Mouse (Mus musculus) CH12.LX (cell line): ENCODE measurements around the gene Polr2f. TPM values are rescaled to one million over a fixed set of nuclear protein-coding genes. Genes with fewer than 3 reads are reported as not detected.

Experiments
- DNase-seq: peaks from one replicate; pipeline ENCODE4 v3.0.0-alpha.2; 2013; ENCODE audit errors: extremely low read depth
- H3K27ac ChIP-seq: 2 replicates; pipeline ENCODE4 v1.5.1; 2012; ENCODE audit warnings: low read depth, mild to moderate bottlenecking, control low read depth, moderate library complexity; ENCODE audit not compliant: insufficient read depth
- H3K27me3 ChIP-seq: replicated peaks from 2 replicates; pipeline ENCODE3; 2012; ENCODE audit warnings: inconsistent platforms
- H3K36me3 ChIP-seq, 2 experiments: replicated peaks in 1 of 2; 2 replicates each; pipeline versions ENCODE3 to v1.6.1; 2012; ENCODE audit warnings: inconsistent platforms in 1 of 2, low read length in 1 of 2, mild to moderate bottlenecking in 1 of 2, mixed read lengths in 1 of 2, moderate library complexity in 1 of 2; ENCODE audit not compliant: control insufficient read depth in 1 of 2, insufficient read depth in 1 of 2
- H3K4me1 ChIP-seq, 2 experiments: 2 replicates each; pipeline ENCODE4 v1.6.1; 2012; ENCODE audit warnings: inconsistent platforms in 1 of 2, moderate library complexity in 1 of 2; ENCODE audit not compliant: insufficient read depth in 2 of 2, control insufficient read depth in 1 of 2
- H3K4me2 ChIP-seq: 2 replicates; pipeline ENCODE4 v1.6.1; 2012; ENCODE audit warnings: low read depth, mild to moderate bottlenecking, control low read depth; ENCODE audit not compliant: poor library complexity, insufficient read depth, severe bottlenecking
- H3K4me3 ChIP-seq, 3 experiments: fragments of 150-350 bp in 1 of 3; sonication (generic) in 1 of 3; replicated peaks in 1 of 3; 2 replicates each; pipeline versions ENCODE3 to v1.5.1; 2011 to 2012; ENCODE audit warnings: low read depth in 2 of 3, low read length in 2 of 3, mild to moderate bottlenecking in 2 of 3, moderate library complexity in 2 of 3, control low read depth in 1 of 3, improper control_type of control experiment in 1 of 3, inconsistent platforms in 1 of 3, mixed read lengths in 1 of 3; ENCODE audit not compliant: poor library complexity in 1 of 3
- H3K79me2 ChIP-seq: replicated peaks from 2 replicates; pipeline ENCODE4 v1.6.1; 2012; ENCODE audit warnings: mild to moderate bottlenecking, moderate library complexity; ENCODE audit not compliant: control insufficient read depth, poor library complexity, insufficient read depth, severe bottlenecking; ENCODE audit errors: extremely low read depth
- H3K9ac ChIP-seq: 2 replicates; pipeline ENCODE4 v1.6.1; 2012; ENCODE audit warnings: low read depth, mild to moderate bottlenecking, control low read depth, moderate library complexity; ENCODE audit not compliant: insufficient read depth
- H3K9me3 ChIP-seq: replicated peaks from 2 replicates; pipeline ENCODE3; 2012; ENCODE audit warnings: low read length, inconsistent platforms, mixed read lengths
- BHLHE40 ChIP-seq: IDR thresholded peaks from 2 replicates; pipeline ENCODE4 v1.6.1; 2011; ENCODE audit warnings: mild to moderate bottlenecking, low read depth, low read length, improper control_type of control experiment
- CHD1 ChIP-seq: IDR thresholded peaks from 2 replicates; pipeline ENCODE4 v1.6.1; 2012; ENCODE audit warnings: low read depth, low read length, improper control_type of control experiment, inconsistent platforms
- CHD2 ChIP-seq: IDR thresholded peaks from 2 replicates; pipeline ENCODE4 v1.6.1; 2011; ENCODE audit warnings: low read length, improper control_type of control experiment
- E2F4 ChIP-seq: IDR thresholded peaks from 2 replicates; pipeline ENCODE4 v1.6.1; 2011; ENCODE audit warnings: low read depth, low read length, improper control_type of control experiment; ENCODE audit not compliant: insufficient replicate concordance
- ELF1 ChIP-seq: IDR thresholded peaks from 2 replicates; pipeline ENCODE4 v1.6.1; 2014; ENCODE audit warnings: low read depth, mild to moderate bottlenecking, inconsistent platforms, low read length, improper control_type of control experiment
- EP300 ChIP-seq: IDR thresholded peaks from 2 replicates; pipeline ENCODE4 v1.6.1; 2011; ENCODE audit warnings: low read length, improper control_type of control experiment
- HCFC1 ChIP-seq: IDR thresholded peaks from 2 replicates; pipeline ENCODE4 v1.6.1; 2012; ENCODE audit warnings: low read depth, mild to moderate bottlenecking, inconsistent platforms, low read length, improper control_type of control experiment
- IRF4 ChIP-seq: IDR thresholded peaks from 2 replicates; pipeline ENCODE4 v1.6.1; 2014; ENCODE audit warnings: low read depth, mild to moderate bottlenecking, inconsistent platforms, low read length, improper control_type of control experiment
- JUND ChIP-seq: conservative IDR thresholded peaks from 2 replicates; pipeline ENCODE4 v1.6.1; 2011; ENCODE audit warnings: low read depth, low read length, improper control_type of control experiment
- MAFK ChIP-seq: IDR thresholded peaks from 2 replicates; pipeline ENCODE4 v1.6.1; 2011; ENCODE audit warnings: low read length, improper control_type of control experiment; ENCODE audit not compliant: insufficient replicate concordance
- MAX ChIP-seq: IDR thresholded peaks from 2 replicates; pipeline ENCODE4 v1.6.1; 2011; ENCODE audit warnings: low read length, improper control_type of control experiment
- MAZ ChIP-seq: IDR thresholded peaks from 2 replicates; pipeline ENCODE4 v1.6.1; 2012; ENCODE audit warnings: low read depth, mild to moderate bottlenecking, inconsistent platforms, low read length, improper control_type of control experiment, moderate library complexity
- MYC ChIP-seq: IDR thresholded peaks from 2 replicates; pipeline ENCODE4 v1.6.1; 2011; ENCODE audit warnings: low read depth, mild to moderate bottlenecking, improper control_type of control experiment, low read length
- NELFE ChIP-seq: IDR thresholded peaks from 2 replicates; pipeline ENCODE4 v1.6.1; 2011; ENCODE audit warnings: low read depth, low read length, improper control_type of control experiment
- NRF1 ChIP-seq: IDR thresholded peaks from 2 replicates; pipeline ENCODE4 v1.6.1; 2014; ENCODE audit warnings: low read depth, mild to moderate bottlenecking, inconsistent platforms, low read length, improper control_type of control experiment, moderate library complexity
- POLR2A ChIP-seq: IDR thresholded peaks from 2 replicates; pipeline ENCODE4 v1.6.1; 2011; ENCODE audit warnings: low read depth, mild to moderate bottlenecking, improper control_type of control experiment, low read length
- POLR2AphosphoS2 ChIP-seq: IDR thresholded peaks from 2 replicates; pipeline ENCODE4 v1.6.1; 2011; ENCODE audit warnings: low read depth, low read length, improper control_type of control experiment
- RAD21 ChIP-seq: IDR thresholded peaks from 2 replicates; pipeline ENCODE4 v1.6.1; 2011; ENCODE audit warnings: low read depth, mild to moderate bottlenecking, low read length, improper control_type of control experiment, moderate library complexity
- SIN3A ChIP-seq: IDR thresholded peaks from 2 replicates; pipeline ENCODE4 v1.6.1; 2012; ENCODE audit warnings: low read length, improper control_type of control experiment, inconsistent platforms
- SMC3 ChIP-seq: IDR thresholded peaks from 2 replicates; pipeline ENCODE4 v1.6.1; 2011; ENCODE audit warnings: low read depth, low read length, improper control_type of control experiment
- TBP ChIP-seq: conservative IDR thresholded peaks from 2 replicates; pipeline ENCODE4 v1.6.1; 2011; ENCODE audit warnings: low read depth, low read length, improper control_type of control experiment
- ZC3H11A ChIP-seq: IDR thresholded peaks from 2 replicates; pipeline ENCODE4 v1.6.1; 2012; ENCODE audit warnings: low read depth, mild to moderate bottlenecking, inconsistent platforms, low read length, improper control_type of control experiment
- ZKSCAN1 ChIP-seq: IDR thresholded peaks from 2 replicates; pipeline ENCODE4 v1.6.1; 2012; ENCODE audit warnings: low read depth, inconsistent platforms, low read length, improper control_type of control experiment, borderline replicate concordance
- ZMIZ1 ChIP-seq: IDR thresholded peaks from 2 replicates; pipeline ENCODE4 v1.6.1; 2012; ENCODE audit warnings: low read depth, mild to moderate bottlenecking, inconsistent platforms, low read length, improper control_type of control experiment
- ZNF384 ChIP-seq: IDR thresholded peaks from 2 replicates; pipeline ENCODE4 v1.6.1; 2012; ENCODE audit warnings: low read depth, low read length, improper control_type of control experiment, inconsistent platforms
- dilution Hi-C: fragments of 300-500 bp; cut with MboI; formaldehyde crosslinking; loops from 2 replicates; pipeline ENCODE4 v1.14.3; 2020; ENCODE audit warnings: low sequenced_read_pairs; ENCODE audit not compliant: extremely low pct_unique_long_range_greater_than_20kb, extremely low pct_ligation_motif_present
- in situ Hi-C: fragments of 300-500 bp; cut with MboI; formaldehyde crosslinking; loops from 3 replicates; pipeline ENCODE4 v1.14.3; 2019; ENCODE audit warnings: low sequenced_read_pairs, low pct_ligation_motif_present, low pct_unique_long_range_greater_than_20kb, mixed read lengths
- polyA plus RNA-seq: library from polyadenylated mRNA; unstranded; fragments of >175 nt; gene quantifications from 2 replicates; pipeline ENCODE4 v1.2.1, GENCODE M21; 2012; ENCODE audit warnings: low read depth; ENCODE audit not compliant: insufficient read length
- total RNA-seq, 2 experiments: library from RNA; depleted of rRNA; stranded (reverse); fragments of 300-350 nt in 1 of 2; fragments of >200 nt in 1 of 2; gene quantifications; 2 replicates each; pipeline ENCODE4 v1.2.3; 2012 to 2014

Gene Polr2f
- total and polyA plus RNA-seq, 3 experiments, result 218 to 414 (median 286) TPM

DNA sequence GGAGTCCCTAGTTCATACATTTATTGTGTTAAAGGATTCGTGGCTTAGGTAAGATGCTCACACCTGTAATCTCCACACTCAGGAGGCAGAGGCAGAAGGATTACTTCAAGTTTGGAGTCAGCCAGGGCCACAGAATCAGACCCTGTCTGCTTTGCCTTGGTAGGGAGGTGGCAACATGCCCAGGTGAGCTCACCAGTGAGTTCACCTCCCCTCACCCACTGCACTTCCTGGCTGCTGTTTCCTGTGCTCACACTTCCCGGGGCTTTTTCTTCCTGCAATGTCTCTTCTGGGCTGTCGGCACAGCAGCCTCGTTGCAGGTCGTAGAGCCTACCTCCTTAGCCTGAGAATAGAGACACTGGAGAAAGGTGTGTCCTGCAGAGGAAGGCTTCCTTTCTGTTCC, 25.5 kb upstream of the Polr2f start:
- Histone ChIP-seq H3K4me3 (no peak overlapping the region), H3K79me2 (peaks cover 5% of the 10 kb centered on the region; the same call in 1 of the 2 replicates), H3K9me3 (no peaks in the 10 kb centered on the region), H3K4me1 (peaks cover 7 to 24% of the 10 kb centered on the region in 2 experiments), H3K27ac (no peak overlapping the region), H3K27me3 (no peaks in the 10 kb centered on the region)
- TF ChIP-seq RAD21, result no peak
- TF ChIP-seq BHLHE40, result no peak
- no peak for TF ChIP-seq CHD1
- TF ChIP-seq E2F4, result no peak
- no peak for TF ChIP-seq JUND
- TF ChIP-seq POLR2A, result no peak
- no peak for TF ChIP-seq ELF1
- no peak for TF ChIP-seq ZKSCAN1
- no peak for TF ChIP-seq CHD2
- TF ChIP-seq MAX, result no peak
- no peak for TF ChIP-seq HCFC1
- no peak for TF ChIP-seq EP300
- TF ChIP-seq IRF4, result no peak
- TF ChIP-seq MYC, result no peak
- TF ChIP-seq NELFE, result no peak
- TF ChIP-seq SMC3, result no peak
- TF ChIP-seq, all 38 proteins: peak for 0
- dilution Hi-C loops (no loop called here), in situ Hi-C loops (no loop called here)
- Histone ChIP-seq H3K4me2 (no peak overlapping the region), H3K36me3 (peaks cover 52 to 88% of the 10 kb centered on the region in 2 experiments), H3K9ac (no peak overlapping the region)
- no peak for DNase-seq

DNA sequence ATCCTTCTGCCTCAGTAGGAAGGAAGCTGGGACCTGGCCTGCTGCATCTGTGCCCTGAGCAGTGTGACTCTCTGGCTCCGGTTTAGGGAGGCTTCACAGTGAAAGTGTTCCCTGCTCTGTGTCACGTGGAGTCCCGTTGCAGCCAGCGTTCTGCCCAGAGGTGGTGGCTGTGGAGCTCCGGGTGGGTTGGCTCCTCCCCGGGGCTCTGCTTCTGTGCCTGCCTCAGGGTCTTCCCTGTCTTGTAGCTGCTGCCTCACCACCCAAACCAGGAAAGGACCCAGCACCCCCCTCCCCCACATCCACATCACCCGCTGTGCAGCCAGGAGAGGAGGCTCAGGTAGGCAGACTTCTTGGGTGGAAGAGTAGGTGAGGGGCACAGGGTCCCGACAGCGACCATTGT, 21.3 kb upstream of the Polr2f start:
- peaks cover 73 to 99% of the 10 kb centered on the region in 2 experiments for H3K36me3 ChIP-seq
- 0 out of 4 replicates have a peak, but pooled peaks cover 0 to 2% of the 10 kb centered on the region in 2 experiments for H3K4me1 ChIP-seq
- no peaks in the 10 kb centered on the region for H3K27me3 ChIP-seq
- H3K79me2 ChIP-seq, result no peaks in the 10 kb centered on the region
- no peak overlapping the region for H3K27ac ChIP-seq
- no peak overlapping the region for H3K4me2 ChIP-seq
- no peak overlapping the region for H3K9ac ChIP-seq
- no peak for TF ChIP-seq POLR2AphosphoS2
- no peak for TF ChIP-seq SMC3
- TF ChIP-seq IRF4, result no peak
- no peak for TF ChIP-seq MAFK
- no peak for TF ChIP-seq TBP
- no peak for TF ChIP-seq NRF1
- TF ChIP-seq SIN3A, result no peak
- no peak for TF ChIP-seq ZC3H11A
- TF ChIP-seq MAZ, result no peak
- no peak for TF ChIP-seq ZNF384
- TF ChIP-seq ZMIZ1, result no peak
- in situ Hi-C loops, result no loop called here
- no peak overlapping the region for H3K4me3 ChIP-seq
- DNase-seq, result no peak
- dilution Hi-C loops, result no loop called here
- no peaks in the 10 kb centered on the region for H3K9me3 ChIP-seq
